Mouse (Mus musculus) MEL (cell line): ENCODE measurements around the gene Spz1.

ENCODE experiments used
- E2F4 ChIP-seq: IDR thresholded peaks from 2 replicates; pipeline ENCODE4 v1.6.1; 2011; ENCODE audit warnings: low read depth, low read length, improper control_type of control experiment, borderline replicate concordance
- EP300 ChIP-seq, 2 experiments: IDR thresholded peaks; 2 replicates each; pipeline ENCODE4 v1.6.1; 2011; ENCODE audit warnings: improper control_type of control experiment in 2 of 2, low read length in 2 of 2, low read depth in 1 of 2, mild to moderate bottlenecking in 1 of 2
- NRF1 ChIP-seq: IDR thresholded peaks from 2 replicates; pipeline ENCODE4 v1.6.1; 2014; ENCODE audit warnings: low read depth, mild to moderate bottlenecking, inconsistent platforms, low read length, improper control_type of control experiment, moderate library complexity; ENCODE audit not compliant: poor library complexity, insufficient read depth, severe bottlenecking
- POLR2A ChIP-seq, 2 experiments: IDR thresholded peaks; 2 replicates each; pipeline ENCODE4 v1.6.1; 2011 to 2012; ENCODE audit warnings: low read length in 2 of 2, mild to moderate bottlenecking in 2 of 2, control low read depth in 1 of 2, improper control_type of control experiment in 1 of 2, low read depth in 1 of 2, moderate library complexity in 1 of 2; ENCODE audit not compliant: control insufficient read depth in 1 of 2, insufficient read depth in 1 of 2, poor library complexity in 1 of 2
- RCOR1 ChIP-seq: IDR thresholded peaks from 2 replicates; pipeline ENCODE4 v1.6.1; 2012; ENCODE audit warnings: low read depth, mild to moderate bottlenecking, inconsistent platforms, low read length, improper control_type of control experiment
- UBTF ChIP-seq: IDR thresholded peaks from 2 replicates; pipeline ENCODE4 v1.6.1; 2012; ENCODE audit warnings: low read depth, mild to moderate bottlenecking, inconsistent platforms, low read length, improper control_type of control experiment, moderate library complexity, borderline replicate concordance; ENCODE audit not compliant: insufficient read depth
- USF1 ChIP-seq: IDR thresholded peaks from 2 replicates; pipeline ENCODE4 v1.6.1; 2014; ENCODE audit warnings: low read depth, mild to moderate bottlenecking, inconsistent platforms, low read length, improper control_type of control experiment, moderate library complexity

DNA sequence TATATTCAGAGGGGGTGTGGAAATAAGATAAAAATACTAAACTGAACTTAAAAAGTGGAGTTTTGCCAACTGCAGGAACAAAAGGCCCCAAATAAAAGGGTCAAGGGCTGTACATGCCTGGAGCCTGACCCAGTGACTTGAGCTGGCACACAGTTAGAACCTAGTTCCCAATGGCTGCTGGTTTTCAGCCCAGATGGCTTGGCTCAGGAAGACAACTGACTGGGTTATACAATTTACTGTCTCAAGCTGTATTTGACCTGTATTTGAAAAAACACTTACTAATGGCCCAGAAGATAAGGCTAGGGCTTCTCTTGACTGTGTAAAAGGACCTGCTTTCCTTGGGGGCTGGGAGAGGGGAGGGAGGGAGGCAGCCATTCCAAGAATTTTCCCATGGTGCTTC is 13.3 kb upstream of the Spz1 start:
- TF ChIP-seq NRF1 = no peak
- TF ChIP-seq USF1 = no peak
- TF ChIP-seq RCOR1 = no peak
- TF ChIP-seq POLR2A (IDR thresholded peaks at IDR 0.05; ENCODE audit: control insufficient read depth in 1 of 2, insufficient read depth in 1 of 2, low read depth in 1 of 2, low read length in 2 of 2, poor library complexity in 1 of 2) = no peak
- TF ChIP-seq UBTF = no peak
- no peak for TF ChIP-seq E2F4
- TF ChIP-seq EP300 (IDR thresholded peaks at IDR 0.05; ENCODE audit: low read depth in 1 of 2, low read length in 2 of 2) = no peak
